Mouse (Mus musculus): ENCODE data around the gene Cpn1.

Gene Cpn1

GRCm38 (mm10) chr19:43914986-43915385, 71.4 kb downstream of the Cpn1 start:
- no peak for DNase-seq (ENCODE audit: low read depth in 2 of 2, low spot score in 2 of 2)

GRCm38 (mm10) chr19:43912775-43913486, 73.4 kb downstream of the Cpn1 start:
- no peak for DNase-seq (ENCODE audit: low read depth in 2 of 2, low spot score in 2 of 2)

GRCm38 (mm10) chr19:43906492-43906891, 79.9 kb downstream of the Cpn1 start:
- no peak for DNase-seq (ENCODE audit: low read depth in 2 of 2, low spot score in 2 of 2)

Measured in CD8-positive naive resting alpha-beta T cell, adult 2 months (primary cell).